Mouse (Mus musculus): ENCODE measurements around the gene Kazn.

DNA sequence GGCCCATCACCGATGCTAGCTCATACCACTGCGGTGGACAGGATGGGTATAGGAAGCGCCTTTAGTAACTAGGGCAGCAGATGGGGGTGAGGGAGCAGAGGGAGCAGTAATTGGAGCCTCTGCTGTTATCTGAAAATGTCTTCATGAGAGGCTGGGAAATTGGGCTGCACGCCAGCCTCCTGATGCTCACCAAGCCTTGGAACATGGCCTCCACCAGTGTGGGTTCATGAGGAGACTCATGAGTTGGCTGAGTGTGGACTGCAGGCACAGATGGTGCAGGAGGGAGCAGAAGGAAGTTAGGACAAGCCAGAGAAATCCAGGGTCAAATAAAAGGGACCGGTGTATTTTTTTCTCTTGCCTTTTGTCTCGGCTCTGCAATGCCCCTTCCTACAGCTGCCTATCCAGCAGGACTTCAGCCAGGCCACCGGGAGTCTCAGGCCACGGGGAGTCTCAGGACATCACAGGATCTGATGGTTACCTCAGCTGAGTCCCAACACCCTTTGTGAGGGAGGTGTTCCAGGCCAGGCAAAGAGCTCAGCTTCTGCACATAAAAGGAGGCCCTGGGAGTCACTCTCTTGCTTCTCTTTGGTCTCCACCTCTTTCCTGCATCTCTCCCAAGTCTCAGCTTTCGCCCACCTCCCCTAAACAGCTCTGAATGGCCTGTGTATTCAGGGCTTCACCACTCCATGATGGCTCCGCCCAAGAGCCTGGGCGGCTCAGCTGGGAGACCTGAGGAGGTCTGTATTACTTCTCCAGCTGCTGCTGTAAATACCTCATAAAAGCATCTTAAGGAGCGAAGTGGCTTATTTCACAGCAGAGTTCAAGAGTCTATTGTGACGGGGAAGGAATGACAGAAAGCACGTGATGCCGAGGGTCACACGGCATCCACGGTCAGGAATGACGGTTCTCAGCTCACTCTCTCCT lies 178.5 kb downstream of the Kazn start:
- TF ChIP-seq CTCF (conservative IDR thresholded peaks at IDR 0.05; ENCODE audit: low read length): no peak
- TF ChIP-seq POU5F1 (IDR thresholded peaks at IDR 0.05; ENCODE audit: borderline replicate concordance, low read length): no peak
- TF ChIP-seq NANOG (IDR thresholded peaks at IDR 0.05; ENCODE audit: borderline replicate concordance, low read length): no peak

Data from E14TG2a.4 (cell line).